Mouse (Mus musculus): ENCODE measurements around the gene Kcna3.

Kcna3 gene

DNA sequence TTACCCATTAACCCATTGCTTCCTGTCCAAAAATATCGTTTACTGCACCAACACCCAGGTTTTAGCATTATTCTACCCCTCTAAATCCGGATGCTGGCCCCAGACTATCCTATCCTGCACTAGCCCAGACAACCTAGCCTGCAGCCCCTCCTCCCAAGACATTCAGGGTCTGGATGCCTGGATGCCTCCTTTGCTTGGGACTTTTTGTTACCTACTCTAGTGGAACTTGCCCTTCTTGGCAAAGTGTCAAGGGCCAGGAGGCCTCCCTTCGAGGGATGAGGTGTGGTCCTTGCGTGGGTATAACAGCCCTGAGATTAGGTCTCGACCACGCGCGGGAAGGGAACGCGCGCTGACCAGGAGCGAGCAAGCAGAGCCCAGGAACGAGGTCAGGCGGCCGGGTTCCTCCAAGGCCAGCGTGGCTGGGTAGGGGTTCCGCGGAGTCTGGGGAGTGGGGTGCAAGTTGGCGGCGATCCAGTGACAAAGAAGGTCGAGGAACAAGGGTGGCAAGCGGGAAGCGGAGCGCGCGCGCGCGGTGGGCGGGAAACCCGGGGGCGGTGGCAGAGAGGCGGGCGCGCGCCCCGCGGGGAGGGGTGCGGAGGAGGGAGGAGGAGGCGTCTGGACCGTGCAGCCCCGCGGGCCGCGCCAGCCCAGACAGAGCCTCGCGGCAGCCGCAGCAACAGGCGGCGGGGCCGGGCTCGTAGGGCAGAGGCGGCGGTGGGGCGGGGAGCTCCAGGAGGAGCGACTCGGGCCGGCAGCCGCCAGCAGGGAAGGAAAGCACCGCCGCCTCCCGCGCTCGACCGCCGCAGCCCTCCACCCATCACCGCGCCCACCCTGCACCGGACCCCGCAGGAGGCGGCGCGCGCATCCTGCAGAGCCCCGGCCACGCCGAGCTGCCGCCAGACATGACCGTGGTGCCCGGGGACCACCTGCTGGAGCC is at the start of gene Kcna3:
TSS of gene Kcna3 (plus strand) at position 649 of the 937 bp plus-strand sequence.
- peak; percentile 90 for DNase-seq (ENCODE audit: low spot score)

DNA sequence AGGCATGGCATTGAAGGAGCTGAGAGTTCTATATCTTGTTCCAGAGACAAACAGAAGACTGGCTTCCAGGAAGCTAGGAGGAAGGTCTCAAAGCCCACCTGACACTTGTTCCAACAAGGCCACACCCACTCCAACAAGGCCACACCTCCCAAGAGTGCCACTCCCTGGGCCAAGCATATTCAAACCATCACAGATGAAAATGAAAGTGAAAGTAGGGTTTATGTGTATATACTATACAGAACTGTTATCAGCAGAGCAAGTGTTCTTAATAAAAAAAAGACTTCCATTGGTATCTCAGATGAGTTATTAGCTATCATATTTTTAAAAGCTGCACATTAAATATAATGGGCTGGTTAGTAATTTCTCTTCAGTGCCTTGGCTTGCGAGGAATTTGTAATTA is 44.6 kb upstream of the Kcna3 start:
- no peak for DNase-seq (ENCODE audit: low spot score)

DNA sequence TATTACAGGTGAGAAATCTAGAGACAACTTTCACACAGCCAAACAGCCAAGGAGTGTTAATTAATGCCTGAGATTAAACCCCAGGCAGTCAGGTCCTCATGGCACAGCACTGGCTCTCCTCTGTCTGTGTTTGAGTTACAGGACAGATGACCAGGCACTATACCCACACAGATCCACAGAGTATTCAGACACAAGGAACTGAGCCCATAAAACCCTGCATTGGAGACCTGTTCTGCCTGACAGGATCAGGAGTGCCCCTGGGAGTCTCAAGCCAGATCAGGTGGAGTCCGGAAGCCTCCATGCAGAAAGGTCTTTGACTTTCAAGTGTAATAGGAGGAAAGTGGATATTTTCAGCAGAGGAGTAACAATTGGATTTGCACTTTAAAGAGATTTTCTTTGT is 40.6 kb upstream of the Kcna3 start:
- DNase-seq (ENCODE audit: low spot score) = no peak

DNA sequence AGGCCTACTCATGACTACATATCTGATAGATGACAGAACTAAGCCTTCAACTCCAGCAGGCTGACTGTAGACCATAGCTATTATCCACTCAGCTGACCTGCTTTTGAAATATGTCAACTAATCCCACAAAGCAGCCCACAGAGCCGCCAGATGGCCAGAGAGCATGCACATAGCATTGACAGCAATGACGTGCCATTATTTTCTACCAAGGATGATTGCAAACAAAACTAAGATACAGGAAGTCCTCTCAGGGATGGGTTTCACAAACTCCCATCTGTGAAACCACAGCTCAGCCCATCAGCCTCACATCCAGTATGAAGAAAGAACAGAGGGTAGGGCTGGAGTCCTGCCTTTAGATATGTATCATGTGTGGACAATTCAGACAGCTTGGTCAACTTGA is 39.8 kb upstream of the Kcna3 start:
- no peak for DNase-seq (ENCODE audit: low spot score)

DNA sequence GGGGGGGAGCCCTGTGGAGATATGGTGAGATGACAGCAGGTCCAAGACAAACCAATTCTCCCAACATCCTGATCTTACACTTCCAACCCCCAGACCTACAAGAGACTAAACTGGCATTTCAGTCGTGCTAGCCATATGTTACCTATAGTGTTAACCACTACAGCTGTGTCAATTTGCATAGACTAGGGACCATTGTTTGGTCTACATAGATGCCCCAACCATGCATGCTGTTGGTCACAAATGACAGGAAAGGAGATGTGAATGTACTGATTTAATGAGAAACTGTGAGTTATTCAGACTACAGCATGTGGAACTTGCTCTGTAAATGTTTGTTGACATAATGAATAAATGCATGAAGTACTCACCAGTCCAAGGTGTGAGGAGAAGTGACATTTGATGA is 37.6 kb upstream of the Kcna3 start:
- DNase-seq (ENCODE audit: low spot score) = no peak

DNA sequence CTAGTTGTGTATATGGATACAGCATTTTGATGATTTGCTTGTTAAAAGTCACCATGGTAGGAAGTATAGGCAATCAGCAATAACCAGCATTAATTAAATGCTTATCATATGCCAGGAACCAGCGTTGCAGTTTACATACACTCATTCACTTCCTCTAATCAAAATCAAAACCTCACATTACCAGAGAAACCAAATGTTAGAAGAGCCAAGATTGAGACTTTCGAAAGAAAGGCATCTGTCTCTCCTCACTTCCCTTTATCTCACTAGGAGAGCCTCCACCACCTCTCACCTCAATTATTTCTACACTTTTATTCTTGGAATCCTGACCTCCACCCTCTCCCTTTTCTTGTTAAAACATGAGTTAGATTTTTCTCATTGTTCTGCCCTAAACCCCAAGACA is 35.8 kb upstream of the Kcna3 start:
- DNase-seq (ENCODE audit: low spot score) = no peak

DNA sequence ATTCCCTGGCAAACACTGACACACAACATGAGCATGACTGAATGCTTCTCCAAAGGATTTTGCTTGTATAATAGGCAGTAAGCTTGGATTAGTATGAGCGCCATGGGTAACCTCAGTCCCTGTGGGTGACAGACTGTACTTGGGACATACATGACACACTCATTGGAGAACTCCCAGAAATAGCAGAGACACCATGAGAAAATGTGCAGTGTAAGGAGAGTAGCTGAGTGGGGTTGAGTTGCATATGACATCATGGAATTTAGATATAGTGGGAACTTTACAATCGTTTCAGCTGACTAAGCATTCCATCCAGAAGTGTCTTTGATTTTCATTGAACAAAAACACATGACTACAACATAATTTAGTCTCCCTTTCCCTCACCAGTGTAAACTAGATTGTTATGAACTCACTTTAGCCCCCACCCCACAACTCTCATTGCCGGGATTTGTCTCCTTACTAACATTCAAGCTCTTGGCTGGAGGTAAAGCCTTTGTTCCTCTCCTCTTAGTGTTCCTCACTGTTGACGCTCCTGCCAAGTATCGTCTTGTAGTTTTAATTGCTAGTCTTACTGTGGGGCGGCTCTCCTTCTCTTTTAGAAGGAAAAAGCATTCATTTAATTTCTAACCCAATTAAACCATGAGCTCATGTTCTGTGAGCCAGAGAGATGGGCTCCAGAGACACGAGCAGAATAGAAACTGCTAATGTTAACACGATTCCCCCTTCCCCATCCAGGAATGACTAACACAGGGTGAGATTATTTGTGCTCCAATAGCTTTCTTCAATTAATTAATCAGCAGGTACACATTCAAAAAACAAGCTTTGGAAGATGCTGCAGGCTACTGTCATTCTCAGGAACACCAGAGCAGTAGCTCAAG is 33.5 kb upstream of the Kcna3 start:
- no peak for DNase-seq (ENCODE audit: low spot score)

DNA sequence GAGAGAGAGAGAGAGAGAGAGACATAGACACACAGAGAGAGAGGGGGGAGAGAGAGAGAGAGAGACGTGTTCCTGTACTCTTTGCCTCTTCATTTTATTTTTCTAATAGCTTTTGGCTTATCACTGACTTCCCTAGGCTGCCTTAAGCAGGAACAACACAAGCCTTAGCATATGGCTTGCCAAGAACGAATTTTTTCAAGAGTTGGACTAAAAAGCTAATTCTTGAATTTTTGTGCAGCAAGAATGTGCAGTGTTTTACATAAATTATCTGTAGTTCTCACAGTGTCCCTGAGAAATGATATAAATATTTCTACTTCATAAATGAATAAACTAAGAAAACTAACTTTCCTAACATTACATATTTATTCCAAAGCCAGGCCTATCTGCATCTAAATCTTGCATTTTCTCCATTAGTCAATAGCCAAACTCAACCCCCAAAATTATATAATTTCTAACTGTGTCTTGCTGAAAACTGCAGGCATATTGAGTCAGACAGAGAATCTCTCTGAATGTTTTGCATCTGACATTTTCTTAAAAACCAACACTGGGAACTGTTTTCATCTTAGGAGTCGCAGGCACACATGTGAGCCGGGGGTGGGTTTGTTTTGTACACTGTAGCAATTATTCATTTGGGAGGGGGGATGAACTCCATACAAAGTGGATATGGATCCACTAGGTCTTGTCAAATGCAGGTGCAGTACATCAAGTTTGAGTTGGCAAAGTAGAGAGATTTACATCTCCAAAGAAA is 26.5 kb upstream of the Kcna3 start:
- no peak for DNase-seq (ENCODE audit: low spot score)

DNA sequence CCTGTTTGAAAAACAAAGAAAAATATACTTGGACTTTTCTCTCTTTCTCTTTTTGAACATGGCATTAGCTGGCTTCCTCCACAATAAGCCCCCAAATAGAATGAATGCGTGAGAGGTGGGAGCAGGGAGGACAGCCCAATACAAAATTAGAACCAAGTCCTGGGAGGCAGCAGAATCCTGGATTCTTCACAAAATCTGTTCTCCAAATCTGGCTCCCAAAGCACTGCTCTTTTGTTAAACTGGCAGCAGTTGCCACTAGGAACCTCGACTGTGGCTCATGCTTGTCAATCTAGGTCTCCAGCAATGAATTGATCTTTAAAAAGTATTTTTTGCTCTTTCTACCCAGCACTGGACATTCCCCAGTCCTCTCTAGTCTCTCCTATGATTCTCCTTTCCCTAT is 17.7 kb upstream of the Kcna3 start:
- no peak for DNase-seq (ENCODE audit: low spot score)

DNA sequence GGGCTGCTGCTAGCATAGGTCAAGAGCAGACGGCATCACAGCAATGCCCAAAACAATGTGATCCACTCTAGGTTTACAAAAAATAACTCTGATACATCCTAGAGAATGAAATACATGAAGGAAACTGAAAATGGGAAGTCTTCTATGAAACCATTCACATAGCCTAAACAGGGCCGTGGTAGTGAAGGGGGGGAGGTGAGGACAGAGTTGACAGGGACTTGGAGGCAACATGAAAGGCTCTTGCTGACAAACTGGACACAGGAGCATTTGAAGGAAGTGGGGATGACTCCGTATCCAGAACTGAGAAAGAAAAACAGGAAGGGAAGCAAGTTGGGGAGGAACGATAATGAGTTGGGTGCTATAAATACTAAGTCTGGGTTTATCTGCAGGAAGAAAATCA is 4.4 kb upstream of the Kcna3 start:
- DNase-seq (ENCODE audit: low spot score) = no peak

DNA sequence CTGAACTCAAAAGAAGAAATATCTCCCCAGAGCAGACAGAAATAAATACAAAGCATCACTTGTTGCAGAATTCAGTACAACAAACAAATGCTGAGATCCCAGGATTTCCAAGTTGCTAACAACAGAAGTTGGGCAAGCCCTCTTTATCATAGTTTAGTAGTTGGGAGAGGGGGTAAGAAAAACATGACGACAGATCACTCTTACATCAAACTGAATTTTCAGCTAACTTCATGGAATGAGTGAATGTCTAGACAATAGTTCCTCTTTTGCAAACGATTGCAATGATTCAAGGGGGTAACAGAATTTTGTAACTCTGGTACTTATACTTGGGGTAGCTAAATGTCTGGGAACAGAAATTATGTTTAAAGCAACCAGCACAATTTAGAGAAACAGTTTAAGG is 1.2 kb upstream of the Kcna3 start:
- DNase-seq (ENCODE audit: low spot score) = no peak

DNA sequence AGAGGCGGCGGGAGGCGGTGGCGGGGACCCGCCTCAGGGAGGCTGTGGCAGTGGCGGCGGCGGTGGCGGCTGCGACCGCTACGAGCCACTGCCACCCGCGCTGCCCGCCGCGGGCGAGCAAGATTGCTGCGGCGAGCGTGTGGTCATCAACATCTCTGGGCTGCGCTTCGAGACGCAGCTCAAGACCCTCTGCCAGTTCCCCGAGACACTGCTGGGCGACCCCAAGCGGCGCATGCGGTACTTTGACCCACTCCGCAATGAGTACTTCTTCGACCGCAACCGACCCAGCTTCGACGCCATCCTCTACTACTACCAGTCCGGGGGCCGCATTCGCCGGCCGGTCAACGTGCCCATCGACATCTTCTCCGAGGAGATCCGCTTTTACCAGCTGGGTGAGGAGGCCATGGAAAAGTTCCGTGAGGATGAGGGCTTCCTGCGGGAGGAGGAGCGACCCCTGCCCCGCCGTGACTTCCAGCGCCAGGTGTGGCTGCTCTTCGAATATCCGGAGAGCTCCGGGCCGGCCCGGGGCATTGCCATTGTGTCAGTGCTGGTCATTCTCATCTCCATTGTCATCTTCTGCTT is 580 bp downstream of the Kcna3 start:
- DNase-seq (ENCODE audit: low spot score) = peak; percentile 53

DNA sequence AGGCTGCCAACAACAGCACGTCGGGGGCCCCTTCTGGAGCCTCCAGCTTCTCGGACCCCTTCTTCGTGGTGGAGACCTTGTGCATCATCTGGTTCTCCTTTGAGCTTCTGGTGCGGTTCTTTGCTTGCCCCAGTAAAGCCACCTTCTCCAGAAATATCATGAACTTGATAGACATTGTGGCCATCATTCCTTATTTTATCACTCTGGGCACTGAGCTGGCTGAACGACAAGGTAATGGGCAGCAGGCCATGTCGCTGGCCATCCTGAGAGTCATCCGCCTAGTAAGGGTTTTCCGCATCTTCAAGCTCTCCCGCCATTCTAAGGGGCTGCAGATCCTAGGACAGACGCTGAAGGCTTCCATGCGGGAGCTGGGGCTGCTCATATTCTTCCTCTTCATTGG is 1.1 kb downstream of the Kcna3 start:
- no peak for DNase-seq (ENCODE audit: low spot score)

DNA sequence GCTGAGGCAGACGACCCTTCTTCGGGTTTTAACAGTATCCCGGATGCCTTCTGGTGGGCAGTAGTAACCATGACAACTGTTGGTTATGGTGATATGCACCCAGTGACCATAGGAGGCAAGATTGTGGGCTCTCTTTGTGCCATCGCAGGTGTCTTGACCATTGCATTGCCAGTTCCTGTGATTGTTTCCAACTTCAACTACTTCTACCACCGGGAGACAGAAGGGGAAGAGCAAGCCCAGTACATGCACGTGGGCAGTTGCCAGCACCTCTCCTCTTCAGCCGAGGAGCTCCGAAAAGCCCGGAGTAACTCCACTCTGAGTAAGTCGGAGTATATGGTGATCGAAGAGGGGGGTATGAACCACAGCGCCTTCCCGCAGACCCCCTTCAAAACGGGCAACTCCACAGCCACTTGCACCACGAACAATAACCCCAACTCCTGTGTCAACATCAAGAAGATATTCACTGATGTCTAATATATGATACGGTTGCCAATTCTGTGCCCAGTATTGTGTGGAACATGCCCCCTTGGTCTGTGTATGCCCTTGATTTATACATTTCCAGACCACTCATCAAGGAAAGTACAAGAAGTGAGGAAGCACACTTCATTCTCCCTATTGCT is 1.7 kb downstream of the Kcna3 start:
- no peak for DNase-seq (ENCODE audit: low spot score)

DNA sequence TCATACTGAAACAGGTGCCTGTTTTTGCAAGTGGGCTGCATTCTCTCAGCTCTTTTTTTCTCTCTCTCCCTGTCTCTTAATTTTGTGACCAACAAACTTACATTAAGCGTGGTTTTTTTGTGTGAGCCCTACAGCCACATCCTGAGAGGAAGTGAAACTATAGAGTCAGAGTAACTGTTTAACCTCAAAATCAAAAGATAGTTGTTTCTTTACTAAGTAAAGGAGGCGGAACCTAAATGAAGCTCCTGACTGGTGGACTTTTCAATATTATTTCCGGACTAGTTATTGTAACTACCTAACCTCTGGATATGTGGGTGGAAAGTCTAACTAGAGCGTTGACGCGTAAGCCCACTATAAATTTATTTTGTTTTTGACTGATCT is 2.2 kb downstream of the Kcna3 start:
- no peak for DNase-seq (ENCODE audit: low spot score)

DNA sequence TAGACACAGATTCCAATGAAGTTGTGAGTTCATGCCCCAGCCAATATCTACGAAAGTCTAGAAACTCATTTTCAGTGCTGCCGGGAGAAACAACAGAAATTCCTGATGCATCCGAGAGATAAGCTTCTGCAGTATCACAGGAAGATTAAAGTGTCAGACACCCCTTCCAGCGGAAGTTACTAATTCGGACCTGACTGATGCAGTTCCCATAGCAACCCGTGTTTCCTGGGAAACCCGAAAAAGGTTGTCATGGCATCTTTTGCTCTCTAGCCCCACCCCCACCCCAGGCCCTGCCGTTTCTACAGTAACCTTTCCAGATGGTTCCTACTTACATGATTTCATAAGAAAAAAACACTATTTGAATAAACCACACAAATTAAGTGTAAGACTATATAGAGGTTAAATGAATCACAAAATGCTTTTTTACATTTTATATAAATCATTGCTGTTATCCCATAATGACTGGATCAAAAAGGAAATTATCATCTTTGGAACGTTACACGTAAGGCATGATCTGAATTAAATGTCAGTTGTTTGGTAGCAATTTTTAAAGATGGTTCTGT is 2.8 kb downstream of the Kcna3 start:
- DNase-seq (ENCODE audit: low spot score) = no peak

DNA sequence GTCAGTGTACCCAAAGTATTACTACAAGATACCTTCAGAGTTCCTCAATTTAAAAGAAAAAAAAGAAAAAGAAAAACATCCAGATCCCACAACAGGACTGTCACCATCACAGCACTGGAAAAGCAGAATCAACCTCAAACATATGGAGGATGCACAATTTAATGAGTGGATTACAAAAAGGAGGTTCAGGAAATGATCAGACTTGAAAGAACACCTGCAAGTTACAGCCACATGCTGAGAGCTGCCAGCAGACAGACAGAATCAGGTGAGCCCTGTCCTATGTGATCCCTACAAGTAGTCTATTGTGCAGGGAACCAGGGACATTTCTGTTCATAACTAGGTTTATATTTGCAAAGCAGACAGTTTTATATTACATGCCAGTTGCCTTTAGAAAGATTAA is 3.3 kb downstream of the Kcna3 start:
- no peak for DNase-seq (ENCODE audit: low spot score)

DNA sequence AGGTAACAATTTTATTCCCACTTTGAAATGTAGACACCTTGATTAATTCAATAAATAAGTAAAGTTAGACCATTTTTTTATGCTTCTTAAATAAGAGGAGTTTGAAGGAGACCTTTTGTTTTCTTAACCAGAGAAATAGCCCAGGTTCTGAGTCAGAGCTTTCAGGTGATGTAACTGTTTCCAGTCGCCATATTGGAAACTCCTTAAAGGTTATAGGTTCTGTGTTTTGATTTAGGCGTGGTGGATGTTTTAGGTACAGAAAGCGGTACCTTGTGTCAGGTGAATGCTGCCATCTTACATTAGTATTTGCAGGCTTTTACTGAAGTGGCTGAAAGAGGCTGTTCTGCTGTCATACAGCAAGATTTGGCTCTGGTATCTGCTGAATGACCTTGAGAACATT is 4.4 kb downstream of the Kcna3 start:
- no peak for DNase-seq (ENCODE audit: low spot score)

DNA sequence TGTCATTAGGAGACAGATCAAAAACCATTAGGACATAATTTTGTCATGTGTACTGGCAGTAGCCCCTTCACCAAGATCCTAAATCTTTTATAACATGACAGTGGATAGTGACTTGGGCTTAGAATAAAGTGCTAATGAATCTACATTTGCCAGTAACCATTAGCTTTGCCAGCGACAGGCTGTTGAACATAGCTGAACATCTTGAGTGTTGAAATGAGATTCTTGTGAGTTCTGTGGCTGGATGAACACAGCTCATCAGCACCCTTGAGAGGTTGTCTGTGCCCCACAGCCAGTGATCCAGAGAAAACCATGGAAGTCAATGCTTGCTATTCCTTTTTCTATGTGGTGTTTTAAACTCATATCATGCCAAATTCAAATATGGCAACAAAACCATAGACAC is 5.7 kb downstream of the Kcna3 start:
- no peak for DNase-seq (ENCODE audit: low spot score)

DNA sequence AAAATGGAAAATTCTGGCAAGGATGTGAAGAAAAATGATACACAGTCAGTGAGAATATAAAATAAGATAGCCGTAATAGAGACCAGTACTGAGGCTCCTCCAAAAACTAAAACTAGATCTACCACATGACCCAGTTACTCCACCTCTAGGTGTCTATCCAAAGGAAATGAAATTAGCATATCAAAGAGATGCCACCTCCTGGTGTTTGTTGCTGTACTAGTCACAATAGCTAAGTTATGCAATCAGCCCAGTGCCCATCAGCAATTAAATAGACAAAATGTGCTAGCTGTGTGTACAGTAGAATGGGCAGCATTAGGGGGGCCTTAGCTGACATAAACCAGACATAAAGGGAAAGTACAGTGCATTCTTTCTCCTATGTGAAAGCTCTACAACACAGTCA is 25.5 kb downstream of the Kcna3 start:
- DNase-seq (ENCODE audit: low spot score) = no peak

DNA sequence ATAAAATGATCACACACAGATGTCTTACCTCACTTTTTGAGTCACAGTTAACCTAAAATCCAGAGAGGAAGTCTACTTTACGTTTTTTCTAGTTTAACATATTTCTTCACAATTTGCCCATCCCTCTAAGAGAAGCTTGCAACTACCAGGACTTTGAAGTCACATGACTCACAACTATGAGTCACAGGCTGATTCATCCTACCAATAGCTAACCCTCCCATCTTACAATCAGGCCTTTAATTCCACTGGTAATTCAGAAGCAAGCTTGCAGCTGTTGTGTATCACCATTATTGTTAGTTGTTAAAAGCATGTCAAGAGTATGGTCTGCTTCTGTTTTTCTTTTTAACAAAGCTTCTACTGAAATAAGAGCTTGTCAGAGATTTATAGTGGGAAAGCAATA is 26.8 kb downstream of the Kcna3 start:
- no peak for DNase-seq (ENCODE audit: low spot score)

All from testis, postnatal 10 days (tissue).